31 mouse cellular contexts compared by ENCODE assay signal in the genomic region with DNA sequence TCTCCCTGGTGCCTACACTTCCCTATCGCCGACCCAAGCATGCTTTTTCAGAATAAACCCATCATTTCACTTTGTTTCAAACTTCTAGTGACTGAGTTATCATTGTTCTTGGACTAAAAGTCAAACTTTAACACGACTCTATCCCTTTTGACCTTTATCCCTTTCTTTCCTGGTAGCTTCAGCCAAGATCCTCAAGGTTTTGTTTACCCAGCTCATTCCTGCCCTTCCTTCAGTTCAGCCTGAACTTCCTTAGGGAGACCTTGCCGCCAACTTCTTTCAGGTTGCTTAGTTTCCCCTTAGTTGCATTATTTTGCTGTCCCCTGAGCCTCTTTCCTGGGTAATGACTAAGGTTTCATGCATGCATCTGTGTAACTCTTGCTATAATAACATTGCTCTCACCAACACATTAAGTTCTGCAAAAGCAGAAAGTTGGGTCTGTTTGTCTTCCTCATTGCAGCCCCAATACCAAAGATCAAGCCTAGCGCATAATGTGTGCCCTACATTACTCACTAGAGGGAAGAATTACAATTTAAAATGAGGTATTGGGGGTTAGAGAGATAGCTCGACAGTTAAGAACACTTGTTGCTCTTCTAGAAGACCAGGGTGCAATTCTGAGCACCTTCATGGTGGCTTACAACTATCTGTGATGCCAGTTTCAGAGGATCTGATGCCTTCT. TPM values are rescaled to one million over a fixed set of nuclear protein-coding genes. Genes with fewer than 3 reads are reported as not detected.
DNase-seq lines count a peak whose midpoint lies in the region; ATAC-seq lines count a peak whose summit lies in the region.
"Had no signal": no experiment of that assay in that cellular context is flagged by ENCODE, and none has a peak within 500 bp of the region (broad histone marks: within the 10 kb centered on the region; RNA-seq: fewer than 3 reads in every experiment).

No protein-coding gene starts in this region.

- H3K4me3 ChIP-seq in kidney, embryonic 14.5 days (ENCODE audit: low read length), result no peak overlapping the region
- H3K4me3 ChIP-seq in brown adipose tissue, adult 24 weeks (ENCODE audit: insufficient read depth, low read depth, low read length), result no peak overlapping the region
- H3K4me3 ChIP-seq: embryonic facial prominence, embryonic 10.5 days; embryonic facial prominence, embryonic 15.5 days; forebrain, embryonic 12.5 days; heart, embryonic 10.5 days; hindbrain, embryonic 13.5 days; lung, embryonic 15.5 days; midbrain, embryonic 10.5 days; midbrain, embryonic 15.5 days had no signal

- WGBS in kidney, embryonic 14.5 days, result 70% methylated on average over 6 of the region's 6 CpGs

- no peaks in the 10 kb centered on the region for H3K9me3 ChIP-seq in kidney, embryonic 14.5 days (ENCODE audit: control insufficient read depth, low read length)
- H3K9me3 ChIP-seq: embryonic facial prominence, embryonic 10.5 days; embryonic facial prominence, embryonic 15.5 days; forebrain, embryonic 12.5 days; heart, embryonic 10.5 days; hindbrain, embryonic 13.5 days; lung, embryonic 15.5 days; midbrain, embryonic 10.5 days; midbrain, embryonic 15.5 days had no signal

- ATAC-seq in kidney, embryonic 14.5 days (ENCODE audit: low FRiP score, low TSS enrichment), result no peak
- ATAC-seq: activated CD4-positive, CD25-positive, alpha-beta regulatory T cell, adult 4 months; forebrain, postnatal 0 days; midbrain, embryonic 15.5 days had no signal

- H3K4me1 ChIP-seq in kidney, embryonic 14.5 days (ENCODE audit: control insufficient read depth, insufficient read depth, low read length), result peaks cover 8% of the 10 kb centered on the region; the same call in 1 of the 2 replicates
- peaks cover 2% of the 10 kb centered on the region for H3K4me1 ChIP-seq in brown adipose tissue, adult 24 weeks (ENCODE audit: control insufficient read depth, insufficient read depth, insufficient read length, low read length)
- H3K4me1 ChIP-seq: embryonic facial prominence, embryonic 10.5 days; embryonic facial prominence, embryonic 15.5 days; forebrain, embryonic 12.5 days; heart, embryonic 10.5 days; hindbrain, embryonic 13.5 days; lung, embryonic 15.5 days; midbrain, embryonic 10.5 days; midbrain, embryonic 15.5 days had no signal

- H3K27me3 ChIP-seq in kidney, embryonic 14.5 days (ENCODE audit: control insufficient read depth, insufficient read depth, low read length), result no peaks in the 10 kb centered on the region
- H3K27me3 ChIP-seq: CH12.LX; embryonic facial prominence, embryonic 15.5 days; forebrain, embryonic 12.5 days; hindbrain, embryonic 13.5 days; lung, embryonic 15.5 days; midbrain, embryonic 15.5 days had no signal

- no peaks in the 10 kb centered on the region; the same call in 1 of the 2 replicates for H3K36me3 ChIP-seq in kidney, embryonic 14.5 days (ENCODE audit: control insufficient read depth, insufficient read depth, low read length)
- H3K36me3 ChIP-seq: embryonic facial prominence, embryonic 10.5 days; embryonic facial prominence, embryonic 15.5 days; forebrain, embryonic 12.5 days; heart, embryonic 10.5 days; hindbrain, embryonic 13.5 days; midbrain, embryonic 10.5 days; midbrain, embryonic 15.5 days had no signal

- H3K9ac ChIP-seq in kidney, embryonic 14.5 days (ENCODE audit: low read depth, low read length), result no peak overlapping the region
- H3K9ac ChIP-seq: embryonic facial prominence, embryonic 15.5 days; forebrain, embryonic 12.5 days; forebrain, postnatal 0 days; hindbrain, embryonic 13.5 days; lung, embryonic 15.5 days; midbrain, embryonic 15.5 days had no signal

- no peak overlapping the region for H3K27ac ChIP-seq in kidney, embryonic 14.5 days (ENCODE audit: low read depth, low read length)
- H3K27ac ChIP-seq in brown adipose tissue, adult 24 weeks (replicated peaks; ENCODE audit: low read depth, low read length), result 0 out of 2 replicates have a peak overlapping the region, but pooled peaks have one; percentile 37
- H3K27ac ChIP-seq: embryonic facial prominence, embryonic 10.5 days; embryonic facial prominence, embryonic 15.5 days; forebrain, embryonic 12.5 days; heart, embryonic 10.5 days; hindbrain, embryonic 13.5 days; lung, embryonic 15.5 days; midbrain, embryonic 10.5 days; midbrain, embryonic 15.5 days had no signal

- no peak overlapping the region for H3K4me2 ChIP-seq in kidney, embryonic 14.5 days (replicated peaks; ENCODE audit: low read depth, low read length)
- H3K4me2 ChIP-seq: embryonic facial prominence, embryonic 15.5 days; forebrain, embryonic 12.5 days; hindbrain, embryonic 13.5 days; lung, embryonic 15.5 days; midbrain, embryonic 15.5 days had no signal

- DNase-seq in adrenal gland, postnatal 10 days, result peak; percentile 33
- DNase-seq in adrenal gland, adult 18-20 months (ENCODE audit: low spot score in 2 of 2), result no peak
- peak; percentile 32 to 73 for DNase-seq in kidney, adult 8-10 months
- peak; percentile 32 to 62 for DNase-seq in kidney, postnatal 36 days
- no peak for DNase-seq in cerebellum, adult 9-11 months
- DNase-seq in cerebellum, adult 18-20 months, result no peak
- DNase-seq: adrenal gland, adult 8-10 months; cerebellum, adult 11-12 months; cerebellum, postnatal 14 days; forebrain, postnatal 0 days; gastrocnemius, postnatal 10 days; heart, postnatal 4 days; liver; right cerebral cortex, postnatal 25 days; spleen, adult 18-20 months; thymus, postnatal 14 days had no signal

RNA-seq across cellular contexts. Expression of gene Enpep, which starts 59.2 kb away (rescaled TPM):
- 10 to 100 TPM in 1 of 2 experiments, 1 to 10 TPM in 1; 9.1 to 11.1 TPM for total RNA-seq in adrenal gland, postnatal 10 days (2021)
- total RNA-seq in adrenal gland, adult 18-20 months (2021), result 10 to 100 TPM; 12.8 to 17.4 TPM
- 45.1 and 66.4 TPM in 2 replicates for polyA plus RNA-seq in kidney, embryonic 14.5 days (2014; fragmentation: Nextera tagmentation; extraction: Ambion mirVana)
- 13.1 and 13.4 TPM in 2 replicates for polyA plus RNA-seq in brown adipose tissue, adult 24 weeks (2012; ENCODE audit: insufficient read depth, insufficient read length, missing spikeins)
- total RNA-seq: CH12.LX; megakaryocyte progenitor cell, adult 5-6 weeks; neutrophil, adult 5-6 weeks had no signal
- polyA plus RNA-seq: activated CD4-positive, CD25-positive, alpha-beta regulatory T cell, adult 4 months; C2C12 had no signal

Comparison
In these comparisons a context has a peak if more than half of its experiments do, and no peak if none do; other contexts are left out.
1. DNase-seq: peak in adrenal gland, postnatal 10 days (single experiment), kidney, adult 8-10 months (2 of 2) and kidney, postnatal 36 days (2 of 2); none in adrenal gland, adult 18-20 months (0 of 2), cerebellum, adult 9-11 months (single experiment) and cerebellum, adult 18-20 months (0 of 2).